Mouse (Mus musculus) neural tube, embryonic 13.5 days (tissue): ENCODE data around the gene Ncor2. TPM values are rescaled to one million over a fixed set of nuclear protein-coding genes. Genes with fewer than 3 reads are reported as not detected.
"Not testable (repeated sequence)": the region's sequence is repeated elsewhere in the genome, so short reads cannot be mapped to it uniquely, and the experiment has no call there.

ENCODE experiments used
- ATAC-seq: fragments of 200-750 bp; cut with Nextera tagmentation; 2 replicates; pipeline ENCODE4 v1.8.0; 2017; ENCODE audit warnings: low read depth, mild to moderate bottlenecking, moderate TSS enrichment, moderate library complexity
- H3K27ac ChIP-seq: fragments of 300-500 bp; sonication (generic); replicated peaks from 2 replicates; pipeline ENCODE4 v1.5.1; 2015; ENCODE audit warnings: moderate library complexity, mild to moderate bottlenecking, inconsistent platforms
- H3K27me3 ChIP-seq: fragments of 300-500 bp; sonication (generic); 2 replicates; pipeline ENCODE4 v1.6.1; 2015; ENCODE audit warnings: mild to moderate bottlenecking, inconsistent platforms
- H3K36me3 ChIP-seq: fragments of 300-500 bp; sonication (generic); 2 replicates; pipeline ENCODE4 v1.6.1; 2015; ENCODE audit warnings: mild to moderate bottlenecking, inconsistent platforms
- H3K4me1 ChIP-seq: fragments of 300-500 bp; sonication (generic); replicated peaks from 2 replicates; pipeline ENCODE4 v1.6.1; 2015; ENCODE audit warnings: inconsistent platforms
- H3K4me2 ChIP-seq: fragments of 300-500 bp; sonication (generic); 2 replicates; pipeline ENCODE4 v1.6.1; 2015; ENCODE audit warnings: inconsistent platforms, mild to moderate bottlenecking, moderate library complexity
- H3K4me3 ChIP-seq: fragments of 300-500 bp; sonication (generic); 2 replicates; pipeline ENCODE4 v1.5.1; 2015; ENCODE audit warnings: mild to moderate bottlenecking, inconsistent platforms
- H3K9ac ChIP-seq: fragments of 300-500 bp; sonication (generic); 2 replicates; pipeline ENCODE4 v1.6.1; 2015; ENCODE audit warnings: moderate library complexity, mild to moderate bottlenecking, inconsistent platforms
- H3K9me3 ChIP-seq: fragments of 300-500 bp; sonication (generic); 2 replicates; pipeline ENCODE4 v1.6.1; 2016; ENCODE audit warnings: inconsistent platforms
- WGBS: fragments of 180-500 bp; shearing (Covaris S2); methylation state at CpG from one replicate; pipeline ENCODE4 v1.1.7; 2015; 5-methylcytosine and 5-hydroxymethylcytosine counted together
- polyA plus RNA-seq: library from polyadenylated mRNA; unstranded; fragments of >200 nt; fragmentation: Nextera tagmentation; extraction: Ambion mirVana; gene quantifications from 2 replicates; pipeline ENCODE4 v1.2.1, GENCODE M21; 2015

The Ncor2 gene
- polyA plus RNA-seq, 1 experiment from 2014 or later, result 29.2 TPM

GRCm38 (mm10) chr5:125204199-125204815 lies 25.3 kb upstream of the Ncor2 start:
- no peak overlapping the region for H3K9ac ChIP-seq
- WGBS, result 75% methylated on average over 11 of the region's 11 CpGs
- no peaks in the 10 kb centered on the region for H3K36me3 ChIP-seq
- H3K27me3 ChIP-seq, result no peaks in the 10 kb centered on the region
- no peak overlapping the region for H3K4me2 ChIP-seq
- H3K9me3 ChIP-seq, result no peaks in the 10 kb centered on the region
- ATAC-seq, result no peak
- H3K27ac ChIP-seq, result peak overlapping the region; percentile 79
- peaks cover 26% of the 10 kb centered on the region for H3K4me1 ChIP-seq
- no peak overlapping the region for H3K4me3 ChIP-seq

DNA sequence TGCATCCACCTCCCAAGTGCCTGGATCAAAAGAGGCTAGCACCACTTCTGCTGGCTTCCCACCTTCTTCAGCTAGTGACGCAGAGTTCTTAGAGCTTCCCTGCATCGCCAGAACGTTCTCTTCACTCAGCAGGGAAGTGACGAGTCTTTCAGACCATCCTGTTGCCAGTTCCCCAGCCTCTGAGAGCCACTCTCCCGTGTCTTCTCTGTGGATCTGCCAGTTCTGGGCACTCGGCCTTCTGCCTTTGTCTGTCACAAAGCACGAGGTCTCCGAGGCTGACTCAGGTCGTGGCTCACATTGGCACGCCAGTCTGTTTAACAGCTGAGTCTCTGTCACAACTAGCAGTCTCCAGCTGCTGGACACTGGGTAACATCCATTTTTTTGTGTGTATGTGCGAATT lies 24.7 kb upstream of the Ncor2 start:
- peaks cover 26% of the 10 kb centered on the region for H3K4me1 ChIP-seq
- no peaks in the 10 kb centered on the region for H3K36me3 ChIP-seq
- peak overlapping the region; percentile 79 for H3K27ac ChIP-seq
- no peak for ATAC-seq
- H3K27me3 ChIP-seq, result no peaks in the 10 kb centered on the region
- 55% methylated on average over 11 of the region's 11 CpGs for WGBS
- peak overlapping the region; percentile 18; the same call in 1 of the 2 replicates for H3K9ac ChIP-seq
- H3K4me2 ChIP-seq, result no peak overlapping the region; the same call in 1 of the 2 replicates
- no peak overlapping the region for H3K4me3 ChIP-seq
- no peaks in the 10 kb centered on the region for H3K9me3 ChIP-seq

GRCm38 (mm10) chr5:125203099-125203498 lies 24.1 kb upstream of the Ncor2 start:
- WGBS, result 9% methylated on average over 7 of the region's 7 CpGs
- ATAC-seq, result peak; percentile 90
- Histone ChIP-seq H3K4me1 (peaks cover 26% of the 10 kb centered on the region), H3K27me3 (no peaks in the 10 kb centered on the region), H3K36me3 (no peaks in the 10 kb centered on the region), H3K9ac (peak overlapping the region; percentile 35; the same call in 1 of the 2 replicates), H3K27ac (peak overlapping the region; percentile 79), H3K4me2 (no peak overlapping the region; the same call in 1 of the 2 replicates), H3K4me3 (no peak overlapping the region), H3K9me3 (no peaks in the 10 kb centered on the region)

- no peaks in the 10 kb centered on the region for H3K9me3 ChIP-seq
- WGBS, result 85% methylated on average over 5 of the region's 5 CpGs
- no peaks in the 10 kb centered on the region for H3K27me3 ChIP-seq
- no peak overlapping the region for H3K9ac ChIP-seq
- no peak overlapping the region for H3K4me2 ChIP-seq
- no peaks in the 10 kb centered on the region for H3K36me3 ChIP-seq
- H3K4me1 ChIP-seq, result peaks cover 26% of the 10 kb centered on the region
- H3K27ac ChIP-seq, result peak overlapping the region; percentile 79
- H3K4me3 ChIP-seq, result no peak overlapping the region
- ATAC-seq, result no peak
Measured at GRCm38 (mm10) chr5:125202100-125202499, 23.1 kb upstream of the Ncor2 start.

- WGBS, result 92% methylated on average over 6 of the region's 6 CpGs
- no peak overlapping the region for H3K9ac ChIP-seq
- ATAC-seq, result no peak
- no peak overlapping the region for H3K4me3 ChIP-seq
- H3K27ac ChIP-seq, result no peak overlapping the region
- H3K36me3 ChIP-seq, result no peaks in the 10 kb centered on the region
- H3K4me2 ChIP-seq, result no peak overlapping the region
- H3K4me1 ChIP-seq, result peaks cover 24% of the 10 kb centered on the region
- no peaks in the 10 kb centered on the region for H3K27me3 ChIP-seq
- H3K9me3 ChIP-seq, result no peaks in the 10 kb centered on the region
Measured at GRCm38 (mm10) chr5:125199086-125199485, 20.1 kb upstream of the Ncor2 start.

GRCm38 (mm10) chr5:125197325-125197724 lies 18.3 kb upstream of the Ncor2 start:
- H3K4me2 ChIP-seq, H3K27me3 ChIP-seq, ATAC-seq, H3K27ac ChIP-seq, H3K36me3 ChIP-seq, H3K4me3 ChIP-seq, H3K9ac ChIP-seq, H3K9me3 ChIP-seq, H3K4me1 ChIP-seq: not testable (repeated sequence)
- 44% methylated on average over 2 of the region's 2 CpGs for WGBS

DNA sequence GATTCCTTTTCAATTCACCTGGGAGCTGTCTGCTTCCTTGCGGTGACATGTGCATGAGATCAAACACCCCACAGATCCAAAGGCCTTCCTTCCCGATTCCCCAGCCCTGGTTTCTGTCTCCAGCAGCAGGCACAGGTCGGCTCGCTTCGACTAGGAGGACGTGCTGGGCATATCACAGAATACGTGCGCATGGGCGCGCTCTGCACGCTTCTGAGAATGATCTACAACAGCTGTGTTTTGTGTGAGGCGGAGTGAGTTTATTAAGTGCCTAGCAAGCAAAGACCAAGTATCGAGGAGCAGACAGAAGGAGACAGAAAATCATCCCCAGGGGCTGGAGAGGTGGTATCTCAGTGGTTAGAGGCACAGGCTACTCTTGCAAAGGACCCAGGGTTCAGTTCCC lies 17.0 kb upstream of the Ncor2 start:
- H3K27ac ChIP-seq, result 0 out of 2 replicates have a peak overlapping the region, but pooled peaks have one; percentile 10
- no peak for ATAC-seq
- 77% methylated on average over 13 of the region's 13 CpGs for WGBS

DNA sequence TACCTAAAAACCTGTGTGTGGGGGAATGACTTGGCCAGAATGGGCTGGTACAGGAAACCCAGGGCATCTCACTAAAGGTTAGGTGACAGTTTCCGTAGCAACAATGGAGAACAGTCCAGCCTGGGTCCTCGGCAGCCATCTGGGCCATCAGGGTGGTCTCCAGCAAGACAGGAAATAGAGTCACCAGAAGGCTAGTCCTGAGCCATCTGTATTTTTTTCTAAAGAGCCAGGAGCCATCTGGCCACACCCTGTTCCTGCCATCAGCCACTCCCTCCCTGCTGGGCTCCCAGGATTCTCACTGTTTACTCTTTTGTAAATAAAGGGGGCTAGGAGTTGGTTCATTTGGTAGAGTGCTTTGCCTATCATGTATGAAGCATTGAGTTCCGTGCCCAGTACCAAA lies 16.1 kb upstream of the Ncor2 start:
- no peak for ATAC-seq
- H3K9me3 ChIP-seq, result no peaks in the 10 kb centered on the region
- H3K4me1 ChIP-seq, result peaks cover 13% of the 10 kb centered on the region
- no peak overlapping the region for H3K27ac ChIP-seq
- H3K36me3 ChIP-seq, result no peaks in the 10 kb centered on the region
- H3K27me3 ChIP-seq, result no peaks in the 10 kb centered on the region
- no peak overlapping the region for H3K4me2 ChIP-seq
- H3K4me3 ChIP-seq, result no peak overlapping the region
- H3K9ac ChIP-seq, result no peak overlapping the region
- WGBS, result 42% methylated on average over 3 of the region's 3 CpGs

More for the DNA sequence above, 17.0 kb upstream of the Ncor2 start:
- Histone ChIP-seq H3K4me3 (no peak overlapping the region), H3K36me3 (no peaks in the 10 kb centered on the region), H3K4me2 (no peak overlapping the region), H3K9ac (no peak overlapping the region), H3K9me3 (no peaks in the 10 kb centered on the region), H3K4me1 (peaks cover 13% of the 10 kb centered on the region), H3K27me3 (no peaks in the 10 kb centered on the region)

DNA sequence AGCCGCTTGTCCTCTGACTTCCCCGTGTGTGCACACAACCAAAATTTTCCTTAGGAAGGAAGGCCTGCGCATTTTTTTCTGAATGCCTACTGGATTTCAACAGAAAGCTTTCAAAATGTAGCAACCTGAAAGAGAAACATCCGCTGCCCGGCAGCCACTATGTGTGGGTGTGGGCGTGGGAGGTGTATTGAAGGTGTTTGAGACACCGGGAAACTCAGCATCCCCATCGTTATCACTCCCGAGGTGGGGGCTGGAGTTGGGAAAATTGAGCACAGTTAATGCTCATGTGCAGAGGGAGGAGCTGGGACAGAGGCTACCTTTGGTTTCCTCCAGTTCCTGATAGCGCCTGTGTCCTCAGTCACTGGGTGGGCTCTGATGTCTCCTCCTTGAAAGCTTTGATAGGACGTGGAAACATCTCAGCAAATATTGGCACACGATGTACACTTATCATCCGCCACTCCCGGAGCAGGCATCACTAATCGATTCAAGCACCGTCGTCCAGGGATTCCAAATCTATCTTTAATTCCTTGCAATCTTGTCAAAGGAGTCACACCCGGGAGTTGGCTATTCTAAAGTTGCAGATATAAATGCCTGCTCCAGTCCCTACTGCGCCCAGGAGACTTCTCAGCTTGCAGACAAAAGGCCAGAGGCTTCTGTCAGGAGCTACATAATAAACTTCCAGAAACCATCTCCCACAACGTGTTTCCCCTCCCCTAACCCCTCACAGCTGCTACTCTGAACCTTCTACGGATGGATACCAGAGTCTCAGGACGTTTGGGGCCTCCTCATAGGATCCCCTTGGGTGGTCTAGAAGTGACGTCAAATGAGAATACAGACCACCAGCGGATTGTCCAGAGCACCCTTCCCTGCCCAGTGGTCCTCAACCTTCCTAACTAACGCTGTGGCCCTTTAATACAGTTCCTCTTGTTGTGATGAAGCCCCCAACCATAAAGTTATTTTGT lies 14.7 kb upstream of the Ncor2 start:
- H3K9ac ChIP-seq, result no peak overlapping the region
- no peak for ATAC-seq
- 64% methylated on average over 25 of the region's 25 CpGs for WGBS
- H3K27me3 ChIP-seq, result no peaks in the 10 kb centered on the region
- H3K4me1 ChIP-seq, result peaks cover 15% of the 10 kb centered on the region
- no peak overlapping the region for H3K4me2 ChIP-seq
- no peaks in the 10 kb centered on the region for H3K9me3 ChIP-seq
- H3K4me3 ChIP-seq, result no peak overlapping the region
- H3K27ac ChIP-seq, result peak overlapping the region; percentile 20; the same call in 1 of the 2 replicates
- no peaks in the 10 kb centered on the region for H3K36me3 ChIP-seq

DNA sequence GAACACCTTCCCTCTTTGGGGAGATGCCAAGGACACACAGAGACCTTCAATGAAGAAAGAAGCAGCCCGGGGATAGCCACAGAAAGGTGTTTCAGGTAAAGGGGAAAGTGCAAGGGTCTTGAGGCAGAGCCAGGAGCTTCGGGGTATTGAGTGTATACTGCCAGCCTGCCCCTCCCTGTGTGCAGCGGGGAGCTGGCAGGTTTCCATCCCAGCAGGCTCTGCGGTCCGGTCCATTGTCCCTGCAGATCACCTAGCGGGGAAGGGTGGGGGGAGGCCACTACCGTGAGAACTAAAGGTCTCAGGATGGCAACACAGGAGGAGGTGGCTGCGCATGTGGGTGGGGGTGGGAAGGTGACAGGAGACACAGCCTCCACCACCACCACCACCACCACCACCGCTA lies 12.6 kb upstream of the Ncor2 start:
- ATAC-seq, result no peak
- Histone ChIP-seq H3K4me2 (no peak overlapping the region), H3K9me3 (0 out of 2 replicates have a peak, but pooled peaks cover 4% of the 10 kb centered on the region), H3K4me1 (peaks cover 17% of the 10 kb centered on the region), H3K27me3 (no peaks in the 10 kb centered on the region), H3K9ac (no peak overlapping the region), H3K36me3 (no peaks in the 10 kb centered on the region), H3K4me3 (no peak overlapping the region), H3K27ac (no peak overlapping the region)
- 45% methylated on average over 9 of the region's 9 CpGs for WGBS

- Histone ChIP-seq H3K4me3 (no peak overlapping the region), H3K27ac (no peak overlapping the region), H3K27me3 (peaks cover 6% of the 10 kb centered on the region; the same call in 1 of the 2 replicates), H3K4me2 (no peak overlapping the region), H3K9ac (no peak overlapping the region), H3K9me3 (0 out of 2 replicates have a peak, but pooled peaks cover 4% of the 10 kb centered on the region), H3K4me1 (peaks cover 18% of the 10 kb centered on the region), H3K36me3 (no peaks in the 10 kb centered on the region)
- ATAC-seq, result no peak
- 80% methylated on average over 7 of the region's 7 CpGs for WGBS
Measured at GRCm38 (mm10) chr5:125190105-125190813, 11.2 kb upstream of the Ncor2 start.

GRCm38 (mm10) chr5:125189625-125190024 lies 10.6 kb upstream of the Ncor2 start:
- WGBS, result 38% methylated on average over 11 of the region's 11 CpGs

More at GRCm38 (mm10) chr5:125189625-125190024, 10.6 kb upstream of the Ncor2 start:
- H3K4me2 ChIP-seq, result no peak overlapping the region
- no peak overlapping the region for H3K27ac ChIP-seq
- 0 out of 2 replicates have a peak, but pooled peaks cover 4% of the 10 kb centered on the region for H3K9me3 ChIP-seq
- H3K36me3 ChIP-seq, result no peaks in the 10 kb centered on the region
- H3K4me1 ChIP-seq, result peaks cover 24% of the 10 kb centered on the region
- no peak for ATAC-seq
- H3K27me3 ChIP-seq, result peaks cover 7% of the 10 kb centered on the region; the same call in 1 of the 2 replicates
- H3K9ac ChIP-seq, result no peak overlapping the region
- no peak overlapping the region for H3K4me3 ChIP-seq
